Mouse (Mus musculus) CH12F3 (cell line): ENCODE results near the gene Mbd3l2.
"Not testable (repeated sequence)": the region's sequence is repeated elsewhere in the genome, so short reads cannot be mapped to it uniquely, and the experiment has no call there.

ENCODE experiments used
- in situ Hi-C: fragments of 300-500 bp; cut with MboI; formaldehyde crosslinking; loops from 2 replicates; pipeline ENCODE4 v1.14.3; 2020; ENCODE audit warnings: low sequenced_read_pairs

The Mbd3l2 gene

GRCm38 (mm10) chr9:18430354-18430753 is at the start of gene Mbd3l2:
Gene Mbd3l2 (plus strand): TSS chr9:18430654.
- in situ Hi-C loops = no loop called here

- in situ Hi-C loops = no loop called here
Measured at GRCm38 (mm10) chr9:18385782-18386181, 44.7 kb upstream of the Mbd3l2 start.

GRCm38 (mm10) chr9:18399629-18400028 is 30.8 kb upstream of the Mbd3l2 start:
- in situ Hi-C loops = no loop called here

- in situ Hi-C loops = not testable (repeated sequence)
Measured at GRCm38 (mm10) chr9:18402895-18403294, 27.6 kb upstream of the Mbd3l2 start, which contains the start of gene Naalad2. Gene Naalad2 (minus strand): TSS chr9:18402995.

GRCm38 (mm10) chr9:18404118-18404517 is 26.3 kb upstream of the Mbd3l2 start, which contains the start of gene Ubtfl1:
Gene Ubtfl1 (plus strand): TSS chr9:18404418.
- in situ Hi-C loops = no loop called here

GRCm38 (mm10) chr9:18412371-18412770 is 18.1 kb upstream of the Mbd3l2 start:
- in situ Hi-C loops = not testable (repeated sequence)

GRCm38 (mm10) chr9:18431687-18432086 is 1.2 kb downstream of the Mbd3l2 start:
- in situ Hi-C loops = no loop called here

GRCm38 (mm10) chr9:18456520-18456919 is 26.1 kb downstream of the Mbd3l2 start:
- in situ Hi-C loops = no loop called here

- in situ Hi-C loops = no loop called here
Measured at GRCm38 (mm10) chr9:18467350-18467749, 36.9 kb downstream of the Mbd3l2 start.

GRCm38 (mm10) chr9:18468005-18468404 is 37.6 kb downstream of the Mbd3l2 start:
- in situ Hi-C loops = no loop called here

GRCm38 (mm10) chr9:18473324-18474128 is 43.1 kb downstream of the Mbd3l2 start:
- in situ Hi-C loops = no loop called here

GRCm38 (mm10) chr9:18478168-18478567 is 47.7 kb downstream of the Mbd3l2 start, which contains the start of the genes Zfp558 and Mbd3l1:
Gene Zfp558 (minus strand): TSS chr9:18478268.
Gene Mbd3l1 (plus strand): TSS chr9:18478359.
- in situ Hi-C loops = no loop called here
